Mouse (Mus musculus) midbrain, embryonic 12.5 days (tissue): ENCODE results near the gene Strn. TPM values are rescaled to one million over a fixed set of nuclear protein-coding genes. Genes with fewer than 3 reads are reported as not detected.

ENCODE experiments used
- ATAC-seq: fragments of 200-750 bp; cut with Nextera tagmentation; 2 replicates; pipeline ENCODE4 v1.8.0; 2017; ENCODE audit warnings: low read depth, moderate TSS enrichment, moderate library complexity; ENCODE audit not compliant: low FRiP score
- H3K27ac ChIP-seq: fragments of 300-500 bp; sonication (generic); replicated peaks from 2 replicates; pipeline ENCODE4 v1.5.1; 2016; ENCODE audit warnings: mild to moderate bottlenecking
- H3K27me3 ChIP-seq: fragments of 300-500 bp; sonication (generic); 2 replicates; pipeline ENCODE4 v1.6.1; 2016; ENCODE audit warnings: mild to moderate bottlenecking
- H3K36me3 ChIP-seq: fragments of 300-500 bp; sonication (generic); 2 replicates; pipeline ENCODE4 v1.6.1; 2016
- H3K4me1 ChIP-seq: fragments of 300-500 bp; sonication (generic); 2 replicates; pipeline ENCODE4 v1.6.1; 2016
- H3K4me2 ChIP-seq: fragments of 300-500 bp; sonication (generic); replicated peaks from 2 replicates; pipeline ENCODE4 v1.6.1; 2016; ENCODE audit warnings: mild to moderate bottlenecking, moderate library complexity
- H3K4me3 ChIP-seq: fragments of 300-500 bp; sonication (generic); 2 replicates; pipeline ENCODE4 v1.5.1; 2016; ENCODE audit warnings: mild to moderate bottlenecking
- H3K9ac ChIP-seq: fragments of 300-500 bp; sonication (generic); replicated peaks from 2 replicates; pipeline ENCODE4 v1.6.1; 2016; ENCODE audit warnings: mild to moderate bottlenecking, moderate library complexity
- H3K9me3 ChIP-seq: fragments of 300-500 bp; sonication (generic); 2 replicates; pipeline ENCODE4 v1.6.1; 2016; ENCODE audit warnings: mild to moderate bottlenecking
- WGBS: fragments of 180-500 bp; shearing (Covaris S2); methylation state at CpG from one replicate; pipeline ENCODE4 v1.1.7; 2016; 5-methylcytosine and 5-hydroxymethylcytosine counted together
- polyA plus RNA-seq: library from polyadenylated mRNA; unstranded; fragments of >200 nt; fragmentation: Nextera tagmentation; extraction: Ambion mirVana; gene quantifications from 2 replicates; pipeline ENCODE4 v1.2.1, GENCODE M21; 2016

Gene Strn
- polyA plus RNA-seq, 1 experiment from 2014 or later = 7.8 TPM

- Histone ChIP-seq H3K9ac (no peak overlapping the region), H3K4me1 (peaks cover 17% of the 10 kb centered on the region), H3K4me2 (no peak overlapping the region), H3K27ac (no peak overlapping the region), H3K27me3 (no peaks in the 10 kb centered on the region), H3K36me3 (no peaks in the 10 kb centered on the region), H3K9me3 (no peaks in the 10 kb centered on the region), H3K4me3 (no peak overlapping the region)
- 28% methylated on average over 2 of the region's 2 CpGs for WGBS
- no peak for ATAC-seq
These were observed 775 bp upstream of the Strn start for GRCm38 (mm10) chr17:78737771-78738170.

GRCm38 (mm10) chr17:78736473-78736988 is 465 bp downstream of the Strn start:
- ATAC-seq = peak; percentile 100

GRCm38 (mm10) chr17:78735731-78736472 is 1.1 kb downstream of the Strn start:
- WGBS = under 1% methylated on average over 28 of the region's 39 CpGs
- Histone ChIP-seq H3K27me3 (no peaks in the 10 kb centered on the region), H3K9ac (peak overlapping the region; percentile 87), H3K4me1 (peaks cover 21% of the 10 kb centered on the region), H3K9me3 (no peaks in the 10 kb centered on the region), H3K27ac (peak overlapping the region; percentile 76), H3K4me3 (peak overlapping the region; percentile 89), H3K36me3 (no peaks in the 10 kb centered on the region), H3K4me2 (peak overlapping the region; percentile 83)
- ATAC-seq = 0 out of 2 replicates have a peak, but pooled peaks have one; percentile 0

More at GRCm38 (mm10) chr17:78736473-78736988, 465 bp downstream of the Strn start:
- Histone ChIP-seq H3K4me2 (peak overlapping the region; percentile 83), H3K9ac (peak overlapping the region; percentile 87), H3K4me1 (peaks cover 21% of the 10 kb centered on the region), H3K9me3 (no peaks in the 10 kb centered on the region), H3K27ac (peak overlapping the region; percentile 76), H3K27me3 (no peaks in the 10 kb centered on the region), H3K4me3 (peak overlapping the region; percentile 89), H3K36me3 (no peaks in the 10 kb centered on the region)
- under 1% methylated on average over 46 of the region's 60 CpGs for WGBS

GRCm38 (mm10) chr17:78734806-78735205 is 2.2 kb downstream of the Strn start:
- H3K27ac ChIP-seq = no peak overlapping the region
- H3K4me2 ChIP-seq = peak overlapping the region; percentile 83
- no peaks in the 10 kb centered on the region for H3K9me3 ChIP-seq
- no peaks in the 10 kb centered on the region for H3K27me3 ChIP-seq
- peaks cover 21% of the 10 kb centered on the region for H3K4me1 ChIP-seq
- no peak for ATAC-seq
- no peaks in the 10 kb centered on the region for H3K36me3 ChIP-seq
- H3K9ac ChIP-seq = 0 out of 2 replicates have a peak overlapping the region, but pooled peaks have one; percentile 4
- H3K4me3 ChIP-seq = peak overlapping the region; percentile 1; the same call in 1 of the 2 replicates
- WGBS = 71% methylated on average over 10 of the region's 10 CpGs

GRCm38 (mm10) chr17:78732056-78732455 is 4.9 kb downstream of the Strn start:
- no peak overlapping the region for H3K4me2 ChIP-seq
- ATAC-seq = no peak
- no peaks in the 10 kb centered on the region for H3K27me3 ChIP-seq
- H3K9ac ChIP-seq = no peak overlapping the region
- H3K27ac ChIP-seq = no peak overlapping the region
- WGBS = 59% methylated on average over 1 of the region's 1 CpGs
- no peak overlapping the region for H3K4me3 ChIP-seq
- H3K4me1 ChIP-seq = peaks cover 21% of the 10 kb centered on the region
- no peaks in the 10 kb centered on the region for H3K36me3 ChIP-seq
- H3K9me3 ChIP-seq = no peaks in the 10 kb centered on the region

GRCm38 (mm10) chr17:78726746-78727449 is 10.1 kb downstream of the Strn start:
- H3K4me1 ChIP-seq = 0 out of 2 replicates have a peak, but pooled peaks cover under 1% of the 10 kb centered on the region
- H3K27ac ChIP-seq = no peak overlapping the region
- WGBS = 77% methylated on average over 14 of the region's 14 CpGs
- H3K4me3 ChIP-seq = no peak overlapping the region
- H3K9me3 ChIP-seq = no peaks in the 10 kb centered on the region
- ATAC-seq = no peak
- H3K9ac ChIP-seq = no peak overlapping the region
- H3K27me3 ChIP-seq = no peaks in the 10 kb centered on the region
- H3K4me2 ChIP-seq = no peak overlapping the region
- H3K36me3 ChIP-seq = no peaks in the 10 kb centered on the region

GRCm38 (mm10) chr17:78724461-78725055 is 12.4 kb downstream of the Strn start:
- H3K36me3 ChIP-seq = no peaks in the 10 kb centered on the region
- no peak for ATAC-seq
- H3K9me3 ChIP-seq = no peaks in the 10 kb centered on the region
- 91% methylated on average over 6 of the region's 6 CpGs for WGBS
- no peak overlapping the region for H3K4me3 ChIP-seq
- H3K27ac ChIP-seq = no peak overlapping the region
- H3K27me3 ChIP-seq = no peaks in the 10 kb centered on the region
- no peaks in the 10 kb centered on the region for H3K4me1 ChIP-seq
- H3K4me2 ChIP-seq = no peak overlapping the region
- no peak overlapping the region for H3K9ac ChIP-seq

- Histone ChIP-seq H3K27ac (no peak overlapping the region), H3K4me2 (no peak overlapping the region), H3K36me3 (peaks cover 6% of the 10 kb centered on the region), H3K4me3 (no peak overlapping the region), H3K27me3 (no peaks in the 10 kb centered on the region), H3K9ac (no peak overlapping the region), H3K9me3 (0 out of 2 replicates have a peak, but pooled peaks cover 3% of the 10 kb centered on the region), H3K4me1 (no peaks in the 10 kb centered on the region)
- no peak for ATAC-seq
- whole genome bisulfite sequencing = 89% methylated on average over 7 of the region's 7 CpGs
These were observed 15.3 kb downstream of the Strn start for GRCm38 (mm10) chr17:78721690-78722089.

- Histone ChIP-seq H3K9ac (no peak overlapping the region), H3K4me3 (no peak overlapping the region), H3K4me1 (no peaks in the 10 kb centered on the region), H3K4me2 (no peak overlapping the region), H3K27me3 (no peaks in the 10 kb centered on the region), H3K27ac (no peak overlapping the region), H3K36me3 (peaks cover 6% of the 10 kb centered on the region), H3K9me3 (0 out of 2 replicates have a peak, but pooled peaks cover 3% of the 10 kb centered on the region)
- WGBS = 95% methylated on average over 13 of the region's 13 CpGs
- ATAC-seq = no peak
These were observed 17.9 kb downstream of the Strn start for GRCm38 (mm10) chr17:78719086-78719485.

- H3K4me2 ChIP-seq = no peak overlapping the region
- H3K9me3 ChIP-seq = peaks cover 6% of the 10 kb centered on the region; the same call in 1 of the 2 replicates
- H3K27me3 ChIP-seq = no peaks in the 10 kb centered on the region
- H3K27ac ChIP-seq = no peak overlapping the region
- no peak overlapping the region for H3K4me3 ChIP-seq
- H3K36me3 ChIP-seq = peaks cover 7% of the 10 kb centered on the region; the same call in 1 of the 2 replicates
- 79% methylated on average over 2 of the region's 2 CpGs for WGBS
- no peak for ATAC-seq
- H3K4me1 ChIP-seq = 0 out of 2 replicates have a peak, but pooled peaks cover 3% of the 10 kb centered on the region
- H3K9ac ChIP-seq = no peak overlapping the region
These were observed 26.7 kb downstream of the Strn start for GRCm38 (mm10) chr17:78710258-78710657.

GRCm38 (mm10) chr17:78708422-78708821 is 28.6 kb downstream of the Strn start:
- 89% methylated on average over 7 of the region's 7 CpGs for WGBS
- Histone ChIP-seq H3K27me3 (no peaks in the 10 kb centered on the region), H3K9me3 (peaks cover 6% of the 10 kb centered on the region; the same call in 1 of the 2 replicates), H3K4me3 (no peak overlapping the region), H3K36me3 (peaks cover 7% of the 10 kb centered on the region; the same call in 1 of the 2 replicates), H3K4me2 (no peak overlapping the region), H3K4me1 (no peaks in the 10 kb centered on the region), H3K27ac (no peak overlapping the region), H3K9ac (no peak overlapping the region)
- no peak for ATAC-seq
